Mouse (Mus musculus): Measurements from ENCODE around the gene Tecta. TPM values are rescaled to one million over a fixed set of nuclear protein-coding genes. Genes with fewer than 3 reads are reported as not detected.

Gene Tecta
- polyA plus RNA-seq, 1 experiment from 2014 or later = 0.43 TPM

GRCm38 (mm10) chr9:42301082-42301633 lies 98.6 kb downstream of the Tecta start:
- WGBS = 90% methylated on average over 6 of the region's 6 CpGs
- ATAC-seq (ENCODE audit: low FRiP score, low TSS enrichment) = no peak

GRCm38 (mm10) chr9:42296297-42296922 lies 103.3 kb downstream of the Tecta start:
- ATAC-seq (ENCODE audit: low FRiP score, low TSS enrichment) = no peak
- WGBS = 94% methylated on average over 10 of the region's 10 CpGs
- no peak overlapping the region for H3K4me3 ChIP-seq (ENCODE audit: low read length)

More at GRCm38 (mm10) chr9:42301082-42301633, 98.6 kb downstream of the Tecta start:
- no peaks in the 10 kb centered on the region for H3K4me1 ChIP-seq (ENCODE audit: control insufficient read depth, insufficient read depth, low read length)
- H3K9me3 ChIP-seq (ENCODE audit: control insufficient read depth, low read length) = no peaks in the 10 kb centered on the region
- no peak overlapping the region for H3K9ac ChIP-seq (ENCODE audit: low read depth, low read length)
- no peaks in the 10 kb centered on the region for H3K27me3 ChIP-seq (ENCODE audit: control insufficient read depth, insufficient read depth, low read length)
- no peak overlapping the region for H3K27ac ChIP-seq (ENCODE audit: low read depth, low read length)
- no peak overlapping the region for H3K4me2 ChIP-seq (replicated peaks; ENCODE audit: low read depth, low read length)
- H3K36me3 ChIP-seq (ENCODE audit: control insufficient read depth, insufficient read depth, low read length) = no peaks in the 10 kb centered on the region
- H3K4me3 ChIP-seq (ENCODE audit: low read length) = no peak overlapping the region

GRCm38 (mm10) chr9:42294131-42294530 lies 105.6 kb downstream of the Tecta start:
- H3K36me3 ChIP-seq (ENCODE audit: control insufficient read depth, insufficient read depth, low read length) = no peaks in the 10 kb centered on the region

More at GRCm38 (mm10) chr9:42296297-42296922, 103.3 kb downstream of the Tecta start:
- no peak overlapping the region for H3K9ac ChIP-seq (ENCODE audit: low read depth, low read length)
- H3K4me2 ChIP-seq (replicated peaks; ENCODE audit: low read depth, low read length) = no peak overlapping the region
- no peaks in the 10 kb centered on the region for H3K4me1 ChIP-seq (ENCODE audit: control insufficient read depth, insufficient read depth, low read length)
- no peaks in the 10 kb centered on the region for H3K9me3 ChIP-seq (ENCODE audit: control insufficient read depth, low read length)
- H3K27ac ChIP-seq (ENCODE audit: low read depth, low read length) = no peak overlapping the region
- H3K36me3 ChIP-seq (ENCODE audit: control insufficient read depth, insufficient read depth, low read length) = no peaks in the 10 kb centered on the region
- no peaks in the 10 kb centered on the region for H3K27me3 ChIP-seq (ENCODE audit: control insufficient read depth, insufficient read depth, low read length)

GRCm38 (mm10) chr9:42293596-42293995 lies 106.1 kb downstream of the Tecta start:
- WGBS = 86% methylated on average over 3 of the region's 3 CpGs

More at GRCm38 (mm10) chr9:42294131-42294530, 105.6 kb downstream of the Tecta start:
- Histone ChIP-seq H3K4me2 (replicated peaks; ENCODE audit: low read depth, low read length) (no peak overlapping the region), H3K27ac (ENCODE audit: low read depth, low read length) (no peak overlapping the region), H3K9ac (ENCODE audit: low read depth, low read length) (no peak overlapping the region), H3K9me3 (ENCODE audit: control insufficient read depth, low read length) (no peaks in the 10 kb centered on the region), H3K4me1 (ENCODE audit: control insufficient read depth, insufficient read depth, low read length) (no peaks in the 10 kb centered on the region), H3K4me3 (ENCODE audit: low read length) (no peak overlapping the region), H3K27me3 (ENCODE audit: control insufficient read depth, insufficient read depth, low read length) (no peaks in the 10 kb centered on the region)
- WGBS = 81% methylated on average over 2 of the region's 2 CpGs
- ATAC-seq (ENCODE audit: low FRiP score, low TSS enrichment) = no peak

GRCm38 (mm10) chr9:42293051-42293450 lies 106.7 kb downstream of the Tecta start:
- H3K4me2 ChIP-seq (replicated peaks; ENCODE audit: low read depth, low read length) = no peak overlapping the region
- H3K9ac ChIP-seq (ENCODE audit: low read depth, low read length) = no peak overlapping the region
- H3K4me3 ChIP-seq (ENCODE audit: low read length) = no peak overlapping the region
- no peaks in the 10 kb centered on the region for H3K9me3 ChIP-seq (ENCODE audit: control insufficient read depth, low read length)
- ATAC-seq (ENCODE audit: low FRiP score, low TSS enrichment) = no peak
- H3K27me3 ChIP-seq (ENCODE audit: control insufficient read depth, insufficient read depth, low read length) = no peaks in the 10 kb centered on the region
- H3K36me3 ChIP-seq (ENCODE audit: control insufficient read depth, insufficient read depth, low read length) = no peaks in the 10 kb centered on the region
- WGBS = 55% methylated on average over 7 of the region's 7 CpGs
- no peak overlapping the region for H3K27ac ChIP-seq (ENCODE audit: low read depth, low read length)
- H3K4me1 ChIP-seq (ENCODE audit: control insufficient read depth, insufficient read depth, low read length) = no peaks in the 10 kb centered on the region

More at GRCm38 (mm10) chr9:42293596-42293995, 106.1 kb downstream of the Tecta start:
- no peak for ATAC-seq (ENCODE audit: low FRiP score, low TSS enrichment)
- Histone ChIP-seq H3K27ac (ENCODE audit: low read depth, low read length) (no peak overlapping the region), H3K4me3 (ENCODE audit: low read length) (no peak overlapping the region), H3K27me3 (ENCODE audit: control insufficient read depth, insufficient read depth, low read length) (no peaks in the 10 kb centered on the region), H3K4me1 (ENCODE audit: control insufficient read depth, insufficient read depth, low read length) (no peaks in the 10 kb centered on the region), H3K36me3 (ENCODE audit: control insufficient read depth, insufficient read depth, low read length) (no peaks in the 10 kb centered on the region), H3K9me3 (ENCODE audit: control insufficient read depth, low read length) (no peaks in the 10 kb centered on the region), H3K4me2 (replicated peaks; ENCODE audit: low read depth, low read length) (no peak overlapping the region), H3K9ac (ENCODE audit: low read depth, low read length) (no peak overlapping the region)

- ATAC-seq (ENCODE audit: low FRiP score, low TSS enrichment) = no peak
- H3K36me3 ChIP-seq (ENCODE audit: control insufficient read depth, insufficient read depth, low read length) = no peaks in the 10 kb centered on the region
- H3K4me2 ChIP-seq (replicated peaks; ENCODE audit: low read depth, low read length) = no peak overlapping the region
- H3K27me3 ChIP-seq (ENCODE audit: control insufficient read depth, insufficient read depth, low read length) = no peaks in the 10 kb centered on the region
- no peak overlapping the region for H3K9ac ChIP-seq (ENCODE audit: low read depth, low read length)
- no peaks in the 10 kb centered on the region for H3K4me1 ChIP-seq (ENCODE audit: control insufficient read depth, insufficient read depth, low read length)
- 70% methylated on average over 4 of the region's 4 CpGs for WGBS
- H3K27ac ChIP-seq (ENCODE audit: low read depth, low read length) = no peak overlapping the region
- H3K4me3 ChIP-seq (ENCODE audit: low read length) = no peak overlapping the region
- no peaks in the 10 kb centered on the region for H3K9me3 ChIP-seq (ENCODE audit: control insufficient read depth, low read length)
These were observed 120.1 kb downstream of the Tecta start for GRCm38 (mm10) chr9:42279676-42280075.

Small RNA genes lying within 50 kb of the gene (microRNA-seq; reads per million reads assigned to microRNA genes)
- not detected for gene Gm44311

Other genes starting within 250 kb of the Tecta start
- 30.0 and 45.7 TPM in 2 replicates for gene Sc5d, start 135.7 kb downstream of the Tecta start, polyA plus RNA-seq (2014; fragmentation: Nextera tagmentation; extraction: Ambion mirVana)
- 6.6 and 7.3 TPM in 2 replicates for gene Tbcel, start 107.9 kb upstream of the Tecta start, polyA plus RNA-seq (2014; fragmentation: Nextera tagmentation; extraction: Ambion mirVana)